Mouse (Mus musculus): ENCODE results near the gene Nop10. TPM values are rescaled to one million over a fixed set of nuclear protein-coding genes. Genes with fewer than 3 reads are reported as not detected.
A peak's percentile ranks its signal among the peaks of the same experiment; 100 is the strongest.

Nop10 gene
- polyA plus RNA-seq, 1 experiment from 2014 or later = 176 TPM

DNA sequence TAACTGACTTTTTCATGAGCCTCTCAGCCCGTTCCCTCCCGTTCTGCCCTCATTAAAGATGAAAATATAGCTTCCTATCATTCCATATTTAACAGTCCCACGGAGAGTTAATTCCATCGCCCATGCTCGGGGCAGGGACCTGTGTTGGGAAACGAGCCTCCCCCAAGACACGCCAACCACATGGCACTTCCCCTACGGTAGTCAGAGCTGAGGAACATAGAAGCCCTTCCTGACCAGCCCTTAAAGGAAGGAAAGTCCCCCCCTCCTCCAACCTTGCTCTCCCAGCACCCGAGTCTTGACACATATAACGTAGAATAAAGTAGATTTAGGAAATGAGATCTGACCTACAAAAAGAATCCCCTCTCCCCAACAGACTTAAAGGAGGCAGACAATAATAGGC, 14.4 kb upstream of the Nop10 start:
- no peak overlapping the region for H3K4me2 ChIP-seq (ENCODE audit: low read length)
- no peak overlapping the region for H3K9ac ChIP-seq (ENCODE audit: low read length)
- no peaks in the 10 kb centered on the region for H3K4me1 ChIP-seq (ENCODE audit: control insufficient read depth in 2 of 2, insufficient read depth in 2 of 2, low read length in 2 of 2)
- no peaks in the 10 kb centered on the region for H3K9me3 ChIP-seq (ENCODE audit: control insufficient read depth, low read length)
- no peaks in the 10 kb centered on the region for H3K27me3 ChIP-seq (ENCODE audit: control insufficient read depth, insufficient read depth, low read length)
- H3K36me3 ChIP-seq (ENCODE audit: control insufficient read depth, insufficient read depth, low read length) = peaks cover 27% of the 10 kb centered on the region
- 84% methylated on average over 10 of the region's 10 CpGs for WGBS
- no peak overlapping the region for H3K4me3 ChIP-seq (ENCODE audit: control insufficient read depth in 1 of 2, insufficient read depth in 1 of 2, low read depth in 1 of 2, low read length in 2 of 2)
- no peak for ATAC-seq (ENCODE audit: insufficient number of reproducible peaks, insufficient read depth, low FRiP score, low read depth)
- no peak overlapping the region for H3K27ac ChIP-seq (replicated peaks in 1 of 2; ENCODE audit: control insufficient read depth in 1 of 2, insufficient read depth in 1 of 2, low read depth in 2 of 2, low read length in 2 of 2)

DNA sequence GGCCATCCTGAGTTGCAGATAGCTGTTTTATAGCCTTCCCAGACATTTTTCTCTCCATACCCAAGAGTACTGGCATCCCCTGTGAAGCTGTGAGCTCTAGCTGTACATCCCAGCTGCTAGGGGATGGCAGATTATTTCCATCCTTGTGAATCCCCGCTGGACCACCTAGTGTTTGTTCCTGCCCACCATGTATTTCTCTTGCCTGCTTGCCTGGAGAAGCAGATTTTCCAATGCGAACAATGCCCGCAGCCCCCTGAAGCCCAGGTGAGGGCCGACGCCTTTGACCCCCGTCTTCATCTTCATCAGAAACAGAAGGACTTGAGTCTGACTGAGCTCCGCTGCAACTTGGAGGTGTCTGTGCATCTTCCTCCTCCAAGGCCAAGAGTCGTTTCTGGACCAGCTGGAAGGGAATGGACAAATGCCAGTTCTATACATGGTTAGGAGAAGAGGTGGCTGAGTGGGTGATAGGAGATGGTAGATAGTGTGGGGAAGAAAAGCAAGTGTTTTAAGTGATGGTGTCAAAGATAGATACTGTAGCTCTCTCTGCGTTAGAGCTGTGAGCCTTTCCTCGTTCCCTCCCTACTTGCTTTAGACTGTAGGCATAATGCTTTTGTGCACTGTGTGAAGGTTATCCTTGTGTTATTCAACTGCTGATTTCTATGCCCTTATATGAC, 11.8 kb upstream of the Nop10 start:
- Histone ChIP-seq H3K4me1 (ENCODE audit: control insufficient read depth in 2 of 2, insufficient read depth in 2 of 2, low read length in 2 of 2) (no peaks in the 10 kb centered on the region), H3K27me3 (ENCODE audit: control insufficient read depth, insufficient read depth, low read length) (no peaks in the 10 kb centered on the region), H3K27ac (replicated peaks in 1 of 2; ENCODE audit: control insufficient read depth in 1 of 2, insufficient read depth in 1 of 2, low read depth in 2 of 2, low read length in 2 of 2) (no peak overlapping the region), H3K4me3 (ENCODE audit: control insufficient read depth in 1 of 2, insufficient read depth in 1 of 2, low read depth in 1 of 2, low read length in 2 of 2) (no peak overlapping the region), H3K9ac (ENCODE audit: low read length) (no peak overlapping the region), H3K9me3 (ENCODE audit: control insufficient read depth, low read length) (no peaks in the 10 kb centered on the region), H3K4me2 (ENCODE audit: low read length) (no peak overlapping the region), H3K36me3 (ENCODE audit: control insufficient read depth, insufficient read depth, low read length) (peaks cover 13% of the 10 kb centered on the region; the same call in 1 of the 2 replicates)
- WGBS = 81% methylated on average over 10 of the region's 10 CpGs
- ATAC-seq (ENCODE audit: insufficient number of reproducible peaks, insufficient read depth, low FRiP score, low read depth) = no peak

- H3K36me3 ChIP-seq (ENCODE audit: control insufficient read depth, insufficient read depth, low read length) = no peaks in the 10 kb centered on the region
- no peaks in the 10 kb centered on the region for H3K9me3 ChIP-seq (ENCODE audit: control insufficient read depth, low read length)
- H3K4me2 ChIP-seq (ENCODE audit: low read length) = no peak overlapping the region
- no peaks in the 10 kb centered on the region for H3K27me3 ChIP-seq (ENCODE audit: control insufficient read depth, insufficient read depth, low read length)
- H3K4me3 ChIP-seq (ENCODE audit: control insufficient read depth in 1 of 2, insufficient read depth in 1 of 2, low read depth in 1 of 2, low read length in 2 of 2) = no peak overlapping the region
- WGBS = 70% methylated on average over 7 of the region's 7 CpGs
- ATAC-seq (ENCODE audit: insufficient number of reproducible peaks, insufficient read depth, low FRiP score, low read depth) = no peak
- H3K9ac ChIP-seq (ENCODE audit: low read length) = no peak overlapping the region
- H3K4me1 ChIP-seq (ENCODE audit: control insufficient read depth in 2 of 2, insufficient read depth in 2 of 2, low read length in 2 of 2) = peaks cover 0 to 2% of the 10 kb centered on the region in 2 experiments; a peak in 1 of 4 replicates
- no peak overlapping the region for H3K27ac ChIP-seq (replicated peaks in 1 of 2; ENCODE audit: control insufficient read depth in 1 of 2, insufficient read depth in 1 of 2, low read depth in 2 of 2, low read length in 2 of 2)
Observed at GRCm38 (mm10) chr2:112254675-112255515, 6.8 kb upstream of the Nop10 start.

DNA sequence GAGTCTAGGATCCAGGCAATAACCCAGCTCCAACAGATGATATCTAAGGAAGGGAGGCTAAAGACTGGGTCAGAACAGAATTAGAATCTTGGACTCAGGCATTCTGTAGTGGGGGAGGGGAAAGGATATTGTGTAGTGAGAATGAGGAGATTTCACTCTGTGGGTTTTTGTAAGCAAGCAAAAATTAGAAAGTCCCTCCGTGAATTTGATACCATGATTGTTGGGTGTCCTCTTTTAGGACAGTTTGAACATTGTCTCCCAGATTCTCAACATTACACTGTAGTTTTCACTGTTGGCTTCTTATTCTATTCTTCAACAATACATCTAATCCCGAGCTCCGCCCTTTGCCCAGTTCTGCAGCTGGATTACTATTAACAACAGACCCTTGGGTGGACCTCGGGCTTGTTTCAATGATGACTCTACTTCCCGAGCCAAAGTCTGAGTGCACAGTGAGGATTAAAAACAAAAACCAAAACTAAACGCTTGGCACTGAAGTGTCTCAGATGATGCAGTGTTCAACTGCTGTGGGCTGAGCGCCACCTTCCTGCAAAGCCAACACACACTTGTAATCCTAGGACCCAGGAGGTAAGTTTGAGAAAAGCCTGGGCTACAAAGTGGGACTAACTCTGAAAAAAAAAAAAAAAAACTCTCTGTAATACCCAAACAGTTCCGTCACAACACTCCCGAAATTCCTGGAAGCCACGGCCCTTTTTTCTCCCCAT, 2.3 kb upstream of the Nop10 start, which contains the start of gene Nutm1:
Gene Nutm1 (minus strand): TSS at position 51 of the 722 bp plus-strand sequence.
- Histone ChIP-seq H3K36me3 (ENCODE audit: control insufficient read depth, insufficient read depth, low read length) (no peaks in the 10 kb centered on the region), H3K27me3 (ENCODE audit: control insufficient read depth, insufficient read depth, low read length) (no peaks in the 10 kb centered on the region), H3K27ac (replicated peaks in 1 of 2; ENCODE audit: control insufficient read depth in 1 of 2, insufficient read depth in 1 of 2, low read depth in 2 of 2, low read length in 2 of 2) (no peak within 1 kb of the TSS), H3K9ac (ENCODE audit: low read length) (no peak within 1 kb of the TSS), H3K4me1 (ENCODE audit: control insufficient read depth in 2 of 2, insufficient read depth in 2 of 2, low read length in 2 of 2) (peaks cover 2 to 8% of the 10 kb centered on the region in 2 experiments; a peak in 2 of 4 replicates), H3K9me3 (ENCODE audit: control insufficient read depth, low read length) (no peaks in the 10 kb centered on the region), H3K4me2 (ENCODE audit: low read length) (no peak within 1 kb of the TSS), H3K4me3 (ENCODE audit: control insufficient read depth in 1 of 2, insufficient read depth in 1 of 2, low read depth in 1 of 2, low read length in 2 of 2) (no peak within 1 kb of the TSS)
- WGBS = 69% methylated on average over 10 of the region's 10 CpGs
- no peak for ATAC-seq (ENCODE audit: insufficient number of reproducible peaks, insufficient read depth, low FRiP score, low read depth)

GRCm38 (mm10) chr2:112262779-112263295, 1.1 kb downstream of the Nop10 start:
- 32% methylated on average over 4 of the region's 4 CpGs for WGBS
- Histone ChIP-seq H3K4me3 (ENCODE audit: control insufficient read depth in 1 of 2, insufficient read depth in 1 of 2, low read depth in 1 of 2, low read length in 2 of 2) (peak overlapping the region; percentile 63 to 66; a peak in 3 of 4 replicates), H3K36me3 (ENCODE audit: control insufficient read depth, insufficient read depth, low read length) (no peaks in the 10 kb centered on the region), H3K4me1 (ENCODE audit: control insufficient read depth in 2 of 2, insufficient read depth in 2 of 2, low read length in 2 of 2) (peaks cover 0 to 14% of the 10 kb centered on the region in 2 experiments; a peak in 2 of 4 replicates), H3K27me3 (ENCODE audit: control insufficient read depth, insufficient read depth, low read length) (no peaks in the 10 kb centered on the region), H3K9ac (ENCODE audit: low read length) (peak overlapping the region; percentile 75), H3K4me2 (ENCODE audit: low read length) (peak overlapping the region; percentile 78), H3K27ac (replicated peaks in 1 of 2; ENCODE audit: control insufficient read depth in 1 of 2, insufficient read depth in 1 of 2, low read depth in 2 of 2, low read length in 2 of 2) (no peak overlapping the region; a peak in 1 of 4 replicates), H3K9me3 (ENCODE audit: control insufficient read depth, low read length) (no peaks in the 10 kb centered on the region)
- no peak for ATAC-seq (ENCODE audit: insufficient number of reproducible peaks, insufficient read depth, low FRiP score, low read depth)

GRCm38 (mm10) chr2:112264364-112264763, 2.6 kb downstream of the Nop10 start:
- Histone ChIP-seq H3K9ac (ENCODE audit: low read length) (no peak overlapping the region), H3K9me3 (ENCODE audit: control insufficient read depth, low read length) (no peaks in the 10 kb centered on the region), H3K4me2 (ENCODE audit: low read length) (no peak overlapping the region), H3K4me3 (ENCODE audit: control insufficient read depth in 1 of 2, insufficient read depth in 1 of 2, low read depth in 1 of 2, low read length in 2 of 2) (no peak overlapping the region), H3K27me3 (ENCODE audit: control insufficient read depth, insufficient read depth, low read length) (no peaks in the 10 kb centered on the region), H3K4me1 (ENCODE audit: control insufficient read depth in 2 of 2, insufficient read depth in 2 of 2, low read length in 2 of 2) (peaks cover 2 to 14% of the 10 kb centered on the region in 2 experiments; a peak in 3 of 4 replicates), H3K27ac (replicated peaks in 1 of 2; ENCODE audit: control insufficient read depth in 1 of 2, insufficient read depth in 1 of 2, low read depth in 2 of 2, low read length in 2 of 2) (no peak overlapping the region), H3K36me3 (ENCODE audit: control insufficient read depth, insufficient read depth, low read length) (no peaks in the 10 kb centered on the region)
- no peak for ATAC-seq (ENCODE audit: insufficient number of reproducible peaks, insufficient read depth, low FRiP score, low read depth)
- WGBS = 77% methylated on average over 4 of the region's 4 CpGs

All from heart, embryonic 14.5 days (tissue).